Mouse (Mus musculus) R1 (cell line): ENCODE measurements around the gene Fam189a1.

Experiments used
- DNase-seq: peaks from one replicate; pipeline ENCODE4 v3.0.0-alpha.2; 2018; ENCODE audit warnings: low read depth, low spot score

Fam189a1 gene

DNA sequence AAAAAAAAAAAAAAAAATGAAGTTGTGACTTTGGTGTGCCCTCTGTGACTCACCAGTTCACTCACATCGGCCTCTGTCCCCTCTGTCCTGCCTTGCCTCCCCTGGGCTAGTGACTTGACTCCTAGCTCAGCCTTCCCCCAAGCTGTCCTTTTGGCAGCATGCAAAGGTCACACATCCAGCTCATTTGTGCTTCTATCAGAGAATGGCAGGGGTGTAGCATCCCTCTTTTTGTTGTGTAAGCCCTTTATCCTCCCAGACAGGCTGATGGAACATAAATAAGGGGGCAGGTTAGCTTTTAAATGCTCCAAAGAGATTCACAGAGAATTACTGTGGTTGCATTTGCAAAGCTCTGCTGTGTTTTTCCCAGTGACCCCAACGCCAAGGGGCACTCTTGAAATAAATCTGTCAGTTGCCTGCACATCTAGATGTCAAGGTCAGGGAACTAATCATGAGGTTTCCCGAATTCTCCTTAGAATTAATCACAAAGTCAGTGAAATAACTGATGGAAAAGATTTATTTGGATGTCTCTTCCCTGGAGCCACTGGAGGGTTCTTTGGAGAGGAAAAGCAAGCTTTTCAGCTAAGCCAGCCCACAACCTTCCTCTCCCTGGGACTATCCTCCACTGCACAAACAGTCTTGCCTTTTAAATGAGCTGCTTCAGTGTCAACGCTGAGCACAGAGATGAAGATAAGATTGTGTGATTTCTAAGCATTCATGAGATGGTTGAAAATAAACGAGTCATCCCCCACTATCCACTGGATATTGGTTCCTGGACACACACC is 326.0 kb downstream of the Fam189a1 start:
- peak; percentile 66 for DNase-seq

GRCm38 (mm10) chr7:64821081-64821480 is 335.3 kb downstream of the Fam189a1 start:
- peak; percentile 37 for DNase-seq

- DNase-seq: no peak
Observed at GRCm38 (mm10) chr7:64819683-64820082, 336.7 kb downstream of the Fam189a1 start.

DNA sequence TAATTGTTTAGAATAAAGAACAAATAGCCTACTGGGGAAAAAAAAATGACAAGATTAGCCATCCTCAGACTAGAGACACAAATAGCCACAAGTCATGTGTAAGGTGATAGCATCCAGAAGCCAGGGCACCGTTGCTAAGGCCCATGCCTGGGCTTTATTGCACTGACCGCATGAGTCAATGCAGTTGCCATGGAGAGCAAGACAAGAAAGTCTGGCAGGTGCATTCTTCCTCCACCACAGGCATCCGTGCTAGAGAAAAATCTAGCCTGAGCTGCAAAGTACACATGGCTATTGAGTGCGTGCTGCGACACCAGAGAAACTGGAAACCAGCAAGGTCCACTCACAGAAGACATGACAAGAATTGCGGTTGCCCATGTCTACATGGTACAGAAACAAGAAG is 347.5 kb downstream of the Fam189a1 start:
- peak; percentile 45 for DNase-seq

DNA sequence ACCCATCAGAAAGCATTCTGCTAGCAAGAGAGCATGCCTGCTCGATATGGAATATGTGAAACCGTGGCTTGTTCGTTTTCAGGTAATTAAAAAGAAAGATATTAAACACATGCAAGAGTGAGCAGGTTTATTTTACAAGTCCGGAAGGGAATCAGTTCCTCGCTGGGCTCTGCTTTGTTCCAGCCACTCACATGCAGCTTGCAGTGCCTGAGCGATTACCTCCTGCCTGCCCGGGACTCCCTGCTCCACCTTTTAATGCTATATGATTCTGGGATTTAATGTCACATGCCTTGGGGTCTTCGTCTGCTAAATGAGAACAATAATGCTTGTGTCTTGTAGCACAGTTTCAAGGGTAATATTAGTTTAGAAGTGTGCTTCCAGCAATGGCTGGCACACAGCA is 351.3 kb downstream of the Fam189a1 start:
- DNase-seq: no peak

DNA sequence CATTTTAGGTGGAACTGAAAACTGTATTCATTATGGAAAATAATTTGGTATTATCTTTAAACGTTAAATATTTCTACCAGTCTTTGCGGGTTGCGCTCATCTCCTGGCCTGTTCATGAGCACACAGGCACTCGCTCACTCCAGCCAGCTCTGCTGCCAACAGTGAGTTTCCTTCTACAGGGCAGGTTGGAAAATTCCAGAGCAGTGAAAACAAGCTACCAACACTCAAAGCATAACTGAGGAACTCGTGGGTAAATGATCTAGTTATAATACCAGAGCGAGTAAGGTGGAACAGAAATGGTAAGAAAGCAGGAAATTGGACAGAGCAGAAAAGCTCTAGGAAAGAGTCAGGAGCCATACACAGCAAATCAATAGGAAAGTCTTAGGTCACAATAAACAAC is 360.8 kb downstream of the Fam189a1 start:
- no peak for DNase-seq

GRCm38 (mm10) chr7:64792031-64792430 is 364.3 kb downstream of the Fam189a1 start:
- no peak for DNase-seq

- DNase-seq: no peak
Observed at GRCm38 (mm10) chr7:64791145-64791544, 365.2 kb downstream of the Fam189a1 start.

DNA sequence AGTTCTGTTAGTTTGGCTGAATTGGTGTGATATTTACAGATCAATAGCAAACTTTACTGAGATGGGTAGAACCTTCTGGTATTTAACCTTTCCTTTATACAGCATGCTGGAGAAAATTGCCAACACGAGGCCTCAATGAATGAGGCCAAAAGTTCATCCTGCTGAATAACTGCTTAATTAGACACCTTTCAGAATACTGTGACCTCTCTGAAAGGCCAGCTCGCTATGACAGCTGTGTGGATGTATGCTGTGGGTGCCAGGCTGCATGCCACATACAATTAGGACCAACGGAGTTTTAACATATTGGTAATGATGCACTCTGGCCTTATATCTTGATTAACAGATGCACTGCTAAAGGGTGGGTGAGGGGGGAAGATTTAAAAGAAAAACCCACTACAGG is 371.3 kb downstream of the Fam189a1 start:
- no peak for DNase-seq

- no peak for DNase-seq
Observed at GRCm38 (mm10) chr7:64779501-64779900, 376.9 kb downstream of the Fam189a1 start.

DNA sequence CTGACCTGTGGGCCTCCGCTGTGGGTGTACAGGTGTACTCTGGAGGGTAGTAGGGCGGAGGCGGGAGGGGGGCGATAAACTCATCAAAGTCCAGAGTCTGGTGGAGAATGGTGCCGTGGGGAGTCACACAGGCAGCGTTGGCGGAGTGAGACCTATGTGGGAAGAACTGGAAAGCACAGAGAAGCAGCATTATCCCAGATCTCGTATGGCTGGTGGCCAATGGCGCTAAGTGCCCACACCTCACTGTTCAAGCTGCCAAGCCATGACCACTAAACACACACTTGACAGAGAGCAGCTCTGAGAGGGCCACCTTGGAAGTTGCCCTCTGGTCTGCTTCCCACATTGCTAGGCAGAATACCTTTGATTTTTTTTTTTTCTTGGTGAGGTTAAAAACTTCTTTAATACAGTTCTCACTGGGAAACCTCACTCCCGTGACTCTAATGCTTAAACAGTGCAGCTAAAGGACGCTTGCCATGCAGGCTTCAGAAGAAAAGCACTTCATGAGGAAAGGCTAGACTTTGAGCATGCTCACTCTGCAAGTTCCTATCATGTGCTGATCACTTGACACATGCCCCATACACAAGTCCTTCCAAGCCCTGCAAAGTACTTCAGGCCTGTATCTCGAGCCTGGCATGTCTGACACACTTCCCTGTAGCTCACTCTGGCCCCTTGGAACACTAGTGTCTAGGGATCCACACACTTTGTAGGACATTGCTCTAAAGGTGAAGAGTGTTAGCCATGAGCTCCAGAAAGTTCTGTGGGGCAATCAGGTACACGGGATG is 379.5 kb downstream of the Fam189a1 start:
- DNase-seq: no peak

DNA sequence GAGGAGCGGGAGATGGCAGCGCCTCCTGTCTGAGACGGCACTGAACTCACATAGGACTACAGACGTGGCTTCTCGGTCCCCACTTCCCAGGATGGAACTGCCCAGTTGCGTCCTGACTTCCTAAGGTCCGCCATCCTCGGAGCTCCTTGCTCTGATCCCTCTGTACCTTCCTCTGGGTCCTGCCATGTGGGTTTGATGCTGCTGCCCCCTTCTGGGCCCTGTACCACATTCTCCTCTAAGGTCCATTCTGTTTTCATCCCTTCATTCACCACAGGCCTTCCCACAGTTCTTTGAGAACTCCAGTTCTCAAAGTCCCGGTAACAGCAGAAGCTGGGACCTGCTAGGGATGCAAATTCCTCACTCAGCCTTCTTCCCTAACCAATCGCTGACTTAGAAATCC is 382.9 kb downstream of the Fam189a1 start:
- peak; percentile 44 for DNase-seq

DNA sequence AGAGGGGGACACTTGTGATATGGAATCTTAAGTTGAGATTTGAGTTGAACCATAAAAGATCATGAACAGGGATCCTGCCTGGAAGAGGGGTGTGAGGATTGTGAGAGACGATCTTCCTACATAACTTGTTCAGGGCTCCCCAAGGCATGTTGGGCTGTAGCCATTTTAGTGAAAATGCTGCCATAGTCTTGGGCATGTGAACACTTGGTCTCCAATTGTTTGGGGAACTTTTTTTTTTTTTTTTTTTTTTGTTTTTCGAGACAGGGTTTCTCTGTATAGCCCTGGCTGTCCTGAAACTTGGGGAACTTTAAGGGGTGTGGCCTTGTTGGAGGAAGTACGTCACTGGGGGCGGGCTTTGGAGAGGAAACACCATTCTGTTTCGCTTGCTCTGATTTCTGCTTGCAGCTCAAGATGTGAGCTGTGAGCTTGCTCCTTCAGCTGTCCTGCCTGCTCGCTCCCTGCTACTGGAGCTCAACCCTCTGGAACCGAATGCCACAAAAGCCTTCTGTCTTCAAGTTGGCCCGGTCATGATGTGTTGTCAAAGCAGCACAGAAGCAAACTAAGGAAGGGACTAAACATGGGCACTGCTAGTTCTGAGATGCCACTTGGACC is 385.5 kb downstream of the Fam189a1 start:
- peak; percentile 89 for DNase-seq

DNA sequence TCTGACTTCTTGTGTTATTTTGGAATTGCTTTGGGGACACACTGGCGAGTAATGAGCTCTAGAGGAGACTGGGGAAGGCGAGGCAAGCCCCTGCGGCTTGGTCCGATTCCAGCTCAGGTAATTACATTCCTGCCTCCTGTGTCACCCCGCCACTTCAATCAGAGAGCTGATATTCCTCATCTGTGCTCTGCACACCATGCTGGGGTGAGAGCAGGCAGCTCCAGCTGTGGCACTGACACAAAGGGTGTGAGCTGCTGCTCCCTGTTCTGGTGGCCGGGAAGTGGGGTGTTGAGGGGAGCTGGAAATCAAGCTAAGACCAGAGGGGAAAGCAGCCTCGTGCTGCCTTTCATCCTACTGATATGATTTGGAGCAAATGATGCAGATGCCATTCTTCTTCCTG is 386.6 kb downstream of the Fam189a1 start:
- DNase-seq: no peak

DNA sequence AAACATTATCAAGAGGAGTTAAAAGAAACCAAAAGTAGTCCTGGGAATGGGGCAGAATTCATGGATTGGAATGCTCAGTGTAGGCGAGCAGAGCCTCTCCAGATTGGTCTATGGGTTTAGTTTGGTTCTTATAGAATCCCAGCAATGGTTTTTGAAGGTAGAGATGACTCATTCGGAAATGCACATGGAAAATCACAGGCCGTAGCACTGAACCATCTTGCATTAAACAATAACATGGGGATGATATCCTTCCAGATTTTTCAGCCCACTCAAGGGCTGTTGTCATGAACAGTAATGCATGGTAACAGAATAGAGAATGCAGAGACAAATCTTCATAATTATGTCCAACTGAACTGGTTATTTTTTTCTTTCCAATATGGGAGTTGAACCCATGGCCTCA is 390.8 kb downstream of the Fam189a1 start:
- no peak for DNase-seq

DNA sequence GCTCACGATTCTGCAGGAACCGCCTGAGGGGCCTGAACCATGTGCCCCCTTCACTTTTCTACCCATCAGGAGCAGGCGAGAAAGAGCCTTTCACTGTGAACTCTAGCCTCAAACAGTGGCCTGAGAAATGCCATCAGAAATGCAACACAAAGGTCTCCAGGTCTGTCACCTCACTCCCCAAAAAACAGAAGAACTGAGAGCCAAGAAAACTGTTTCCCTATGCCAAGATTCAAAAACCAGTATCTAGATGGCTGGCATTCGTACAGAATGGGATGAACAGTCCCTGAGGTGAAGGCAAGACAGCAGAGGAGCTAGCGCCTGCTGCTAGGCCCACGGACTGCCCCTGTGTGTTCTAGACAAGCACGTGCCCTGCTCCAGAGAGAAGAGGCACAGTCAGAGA is 401.2 kb downstream of the Fam189a1 start:
- no peak for DNase-seq

- no peak for DNase-seq
Observed at GRCm38 (mm10) chr7:64754161-64754560, 402.2 kb downstream of the Fam189a1 start.

- DNase-seq: no peak
Observed at GRCm38 (mm10) chr7:64753678-64754077, 402.7 kb downstream of the Fam189a1 start.

- no peak for DNase-seq
Observed at GRCm38 (mm10) chr7:64752133-64752532, 404.2 kb downstream of the Fam189a1 start.

GRCm38 (mm10) chr7:64751465-64751864 is 404.9 kb downstream of the Fam189a1 start:
- peak; percentile 72 for DNase-seq

DNA sequence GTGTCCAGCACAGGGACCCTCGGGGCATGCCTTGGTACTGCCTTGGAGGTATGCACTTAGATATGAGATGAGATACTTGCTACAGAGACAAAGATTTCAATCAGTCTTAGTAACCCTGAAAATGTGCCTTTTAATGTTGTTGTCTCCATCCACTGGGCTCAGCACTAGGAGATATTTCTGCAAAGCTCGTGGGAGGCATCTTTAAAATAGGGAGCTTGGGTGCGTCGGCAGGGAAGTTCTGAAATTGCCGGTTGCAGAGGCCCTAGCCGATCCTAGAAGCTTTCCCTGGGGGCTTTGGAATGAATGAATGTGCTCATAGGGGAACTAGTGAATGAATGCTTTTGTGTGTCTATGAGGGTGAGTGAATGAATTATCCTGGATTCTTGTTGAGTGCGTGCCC is 412.8 kb downstream of the Fam189a1 start:
- DNase-seq: no peak
